In the genomic region with DNA sequence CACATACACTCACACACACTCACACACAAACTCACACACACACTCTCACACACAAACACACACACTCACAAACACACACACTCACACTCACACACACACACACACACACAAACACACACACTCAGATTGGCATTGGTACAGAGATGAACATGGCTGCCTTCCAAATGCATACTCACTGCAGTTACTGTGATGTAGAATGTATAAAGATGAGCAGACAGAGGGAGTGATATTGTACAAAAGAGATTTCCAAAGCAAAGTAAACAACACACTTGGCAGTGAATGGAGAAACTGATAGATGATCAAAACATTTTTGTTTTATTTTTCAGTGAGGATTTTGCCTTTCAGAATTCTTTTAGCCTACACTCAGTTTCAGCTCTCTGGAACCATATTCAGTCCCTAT, we compare ENCODE assay signal across 14 mouse cellular contexts.
"Had no signal": no experiment of that assay in that cellular context is flagged by ENCODE, and none has a peak within 500 bp of the region (broad histone marks: within the 10 kb centered on the region; RNA-seq: fewer than 3 reads in every experiment).

No protein-coding gene starts in this region.

- H3K9me3 ChIP-seq: liver, embryonic 12.5 days; megakaryocyte, embryonic 14.5 days; midbrain, embryonic 13.5 days; midbrain, embryonic 15.5 days; neural tube, embryonic 12.5 days; stomach, embryonic 15.5 days had no signal

- H3K9ac ChIP-seq: liver, embryonic 12.5 days; liver, embryonic 14.5 days; midbrain, embryonic 13.5 days; midbrain, embryonic 15.5 days; neural tube, embryonic 12.5 days; stomach, embryonic 15.5 days had no signal

- ATAC-seq: liver, embryonic 12.5 days; lung, postnatal 0 days; midbrain, embryonic 13.5 days; midbrain, embryonic 15.5 days had no signal

- H3K27me3 ChIP-seq: liver, embryonic 12.5 days; megakaryocyte, embryonic 14.5 days; midbrain, embryonic 13.5 days; midbrain, embryonic 15.5 days; neural tube, embryonic 12.5 days; stomach, embryonic 15.5 days had no signal

- H3K36me3 ChIP-seq: liver, embryonic 12.5 days; midbrain, embryonic 13.5 days; midbrain, embryonic 15.5 days; neural tube, embryonic 12.5 days; stomach, embryonic 15.5 days had no signal

- DNase-seq: right cerebral cortex, postnatal 14 days; thymus, adult 2 months; thymus, postnatal 25 days; thymus, postnatal 4 days had no signal

- H3K27ac ChIP-seq: liver, embryonic 12.5 days; liver, embryonic 14.5 days; midbrain, embryonic 13.5 days; midbrain, embryonic 15.5 days; neural tube, embryonic 12.5 days; stomach, embryonic 15.5 days; stomach, postnatal 0 days had no signal

- H3K4me2 ChIP-seq: liver, embryonic 12.5 days; midbrain, embryonic 11.5 days; midbrain, embryonic 13.5 days; midbrain, embryonic 15.5 days; neural tube, embryonic 12.5 days; stomach, embryonic 15.5 days had no signal

- H3K4me1 ChIP-seq: liver, embryonic 12.5 days; megakaryocyte, embryonic 14.5 days; midbrain, embryonic 13.5 days; midbrain, embryonic 15.5 days; neural tube, embryonic 12.5 days; stomach, embryonic 15.5 days had no signal

- H3K4me3 ChIP-seq: liver, embryonic 12.5 days; megakaryocyte, embryonic 14.5 days; midbrain, embryonic 13.5 days; midbrain, embryonic 15.5 days; neural tube, embryonic 12.5 days; stomach, embryonic 15.5 days had no signal
